Mouse (Mus musculus) adrenal gland, adult 2 months (tissue): ENCODE results near the gene Slc1a3. TPM values are rescaled to one million over a fixed set of nuclear protein-coding genes. Genes with fewer than 3 reads are reported as not detected.

Experiments
- DNase-seq: peaks from one replicate; pipeline ENCODE4 v3.0.0; 2021
- long read RNA-seq: library from polyadenylated mRNA; stranded (forward); transcript quantifications from one replicate; pipeline ENCODE4 v2.0.0, GENCODE M21; 2021
- polyA plus RNA-seq: library from polyadenylated mRNA; depleted of rRNA; stranded (reverse); fragments of >200 nt; gene quantifications from 2 replicates; pipeline ENCODE4 v1.2.3, GENCODE M21; 2012; rRNA removed
- total RNA-seq, 2 experiments: library from RNA; stranded (reverse); gene quantifications; 2 replicates each; pipeline ENCODE4 v1.2.3; 2021

The Slc1a3 gene
- 10 to 100 TPM; 30.1 to 79.0 TPM for total RNA-seq
- 14.0 and 32.0 TPM in 2 replicates for polyA plus RNA-seq
- long read RNA-seq, full-length matches to known transcripts = 51 of 68 reads
- long read RNA-seq, partial matches to known transcripts = 7 of 68 reads
- long read RNA-seq, other reads (novel, unspliced or antisense) = 10 of 68 reads

GRCm38 (mm10) chr15:8710146-8711006 lies at the start of gene Slc1a3:
TSS of gene Slc1a3 (minus strand) at chr15:8710764.
- DNase-seq = peak; percentile 65

GRCm38 (mm10) chr15:8759026-8759425 lies 48.5 kb upstream of the Slc1a3 start:
- no peak for DNase-seq

- DNase-seq = no peak
These were observed 45.9 kb upstream of the Slc1a3 start for GRCm38 (mm10) chr15:8756441-8756840.

- DNase-seq = no peak
These were observed 39.2 kb upstream of the Slc1a3 start for GRCm38 (mm10) chr15:8749762-8750161.

- no peak for DNase-seq
These were observed 38.2 kb upstream of the Slc1a3 start for GRCm38 (mm10) chr15:8748771-8749170.

GRCm38 (mm10) chr15:8741593-8741992 lies 31.0 kb upstream of the Slc1a3 start:
- no peak for DNase-seq

- DNase-seq = no peak
These were observed 30.2 kb upstream of the Slc1a3 start for GRCm38 (mm10) chr15:8740724-8741123.

- DNase-seq = no peak
These were observed 27.6 kb upstream of the Slc1a3 start for GRCm38 (mm10) chr15:8738156-8738555.

- DNase-seq = no peak
These were observed 23.8 kb upstream of the Slc1a3 start for GRCm38 (mm10) chr15:8734363-8734739.

GRCm38 (mm10) chr15:8733669-8734362 lies 23.3 kb upstream of the Slc1a3 start:
- no peak for DNase-seq

- no peak for DNase-seq
These were observed 18.3 kb upstream of the Slc1a3 start for GRCm38 (mm10) chr15:8728861-8729260.

- DNase-seq = no peak
These were observed 12.0 kb upstream of the Slc1a3 start for GRCm38 (mm10) chr15:8722386-8723100.

GRCm38 (mm10) chr15:8721746-8722145 lies 11.2 kb upstream of the Slc1a3 start:
- no peak for DNase-seq

- DNase-seq = no peak
These were observed 10.4 kb upstream of the Slc1a3 start for GRCm38 (mm10) chr15:8721005-8721404.

- peak; percentile 29 for DNase-seq
These were observed 7.9 kb upstream of the Slc1a3 start for GRCm38 (mm10) chr15:8718496-8718895.

GRCm38 (mm10) chr15:8717021-8717571 lies 6.5 kb upstream of the Slc1a3 start:
- no peak for DNase-seq

- no peak for DNase-seq
These were observed 5.9 kb upstream of the Slc1a3 start for GRCm38 (mm10) chr15:8716330-8716964.

GRCm38 (mm10) chr15:8715666-8716065 lies 5.1 kb upstream of the Slc1a3 start:
- DNase-seq = no peak

- no peak for DNase-seq
These were observed 1.9 kb upstream of the Slc1a3 start for GRCm38 (mm10) chr15:8712433-8712984.

- no peak for DNase-seq
These were observed 1.2 kb upstream of the Slc1a3 start for GRCm38 (mm10) chr15:8711630-8712310.

GRCm38 (mm10) chr15:8709578-8709977 lies 986 bp downstream of the Slc1a3 start:
- peak; percentile 25 for DNase-seq
